Mouse (Mus musculus) heart, adult 2 months (tissue): ENCODE data around the gene Hoxc4.

Experiments
- CTCF ChIP-seq: fragments of 200-600 bp; IDR thresholded peaks from 2 replicates; pipeline ENCODE4 v1.8.1; 2022; ENCODE audit warnings: antibody characterized with exemption, mild to moderate bottlenecking, moderate library complexity
- EP300 ChIP-seq: fragments of 200-500 bp; IDR thresholded peaks from 2 replicates; pipeline ENCODE4 v1.6.1; 2011; ENCODE audit warnings: low read depth, low read length, control low read depth; ENCODE audit not compliant: insufficient read depth
- POLR2A ChIP-seq: fragments of 200-500 bp; IDR thresholded peaks from 2 replicates; pipeline ENCODE4 v1.6.1; 2011; ENCODE audit warnings: mild to moderate bottlenecking, low read depth, low read length, control low read depth; ENCODE audit not compliant: insufficient read depth

GRCm38 (mm10) chr15:102981379-102982288, 37.1 kb upstream of the Hoxc4 start:
- TF ChIP-seq POLR2A (no peak), CTCF (no peak), EP300 (no peak)
